Mouse (Mus musculus) neural tube, embryonic 10.5 days (tissue): ENCODE measurements around the gene Tmprss13.

Source experiments
- DNase-seq: peaks from one replicate; pipeline ENCODE4 v3.0.0-alpha.2; 2017; ENCODE audit warnings: low spot score; ENCODE audit errors: extremely low spot score

The Tmprss13 gene

GRCm38 (mm10) chr9:45318855-45319254 lies at the start of gene Tmprss13:
TSS of gene Tmprss13 (plus strand) at chr9:45319100.
- no peak for DNase-seq

GRCm38 (mm10) chr9:45272213-45272612 lies 46.7 kb upstream of the Tmprss13 start:
- no peak for DNase-seq

- DNase-seq = no peak
Measured at GRCm38 (mm10) chr9:45274218-45274617, 44.7 kb upstream of the Tmprss13 start.

GRCm38 (mm10) chr9:45274635-45275034 lies 44.3 kb upstream of the Tmprss13 start:
- no peak for DNase-seq

- no peak for DNase-seq
Measured at GRCm38 (mm10) chr9:45280059-45280458, 38.8 kb upstream of the Tmprss13 start.

GRCm38 (mm10) chr9:45280891-45281290 lies 38.0 kb upstream of the Tmprss13 start:
- no peak for DNase-seq

GRCm38 (mm10) chr9:45282466-45282865 lies 36.4 kb upstream of the Tmprss13 start:
- no peak for DNase-seq

GRCm38 (mm10) chr9:45291481-45292168 lies 27.3 kb upstream of the Tmprss13 start:
- DNase-seq = no peak

- no peak for DNase-seq
Measured at GRCm38 (mm10) chr9:45294210-45295011, 24.5 kb upstream of the Tmprss13 start.

GRCm38 (mm10) chr9:45299231-45300006 lies 19.5 kb upstream of the Tmprss13 start:
- DNase-seq = peak; percentile 57

- DNase-seq = peak; percentile 91
Measured at GRCm38 (mm10) chr9:45300422-45301104, 18.3 kb upstream of the Tmprss13 start.

GRCm38 (mm10) chr9:45301771-45302170 lies 17.1 kb upstream of the Tmprss13 start:
- no peak for DNase-seq

GRCm38 (mm10) chr9:45306746-45307410 lies 12.0 kb upstream of the Tmprss13 start:
- DNase-seq = no peak

GRCm38 (mm10) chr9:45308521-45308920 lies 10.4 kb upstream of the Tmprss13 start:
- no peak for DNase-seq

- no peak for DNase-seq
Measured at GRCm38 (mm10) chr9:45311858-45312257, 7.0 kb upstream of the Tmprss13 start.

GRCm38 (mm10) chr9:45313913-45314312 lies 5.0 kb upstream of the Tmprss13 start:
- DNase-seq = no peak

GRCm38 (mm10) chr9:45317635-45318034 lies 1.3 kb upstream of the Tmprss13 start:
- DNase-seq = no peak

GRCm38 (mm10) chr9:45321465-45321864 lies 2.6 kb downstream of the Tmprss13 start:
- DNase-seq = no peak

- DNase-seq = no peak
Measured at GRCm38 (mm10) chr9:45321946-45322430, 3.1 kb downstream of the Tmprss13 start.

GRCm38 (mm10) chr9:45326390-45326789 lies 7.5 kb downstream of the Tmprss13 start:
- no peak for DNase-seq

- DNase-seq = no peak
Measured at GRCm38 (mm10) chr9:45328263-45328662, 9.4 kb downstream of the Tmprss13 start.
